Mouse (Mus musculus): ENCODE data around the gene Gm4141. TPM values are rescaled to one million over a fixed set of nuclear protein-coding genes. Genes with fewer than 3 reads are reported as not detected.

Gm4141 gene
- polyA plus RNA-seq (2012; rRNA removed) = not detected in 2 replicates

DNA sequence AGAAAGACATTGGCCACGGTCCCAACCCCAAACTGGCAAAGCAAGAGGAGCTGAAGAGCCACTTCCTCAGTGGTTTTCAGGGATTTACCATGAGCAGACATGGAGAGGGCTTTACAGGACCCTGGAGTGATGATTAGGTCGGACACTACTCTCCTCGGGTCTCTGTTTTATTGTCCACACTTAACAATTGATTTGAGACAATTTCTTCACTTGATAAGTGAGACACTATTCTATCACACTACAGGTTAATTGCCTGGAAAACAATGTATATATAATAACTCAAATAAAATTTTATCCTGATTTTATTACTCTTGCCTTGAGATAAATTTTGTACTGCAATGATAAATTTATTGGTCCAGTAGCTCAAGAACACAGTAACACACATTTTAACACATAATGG, at the start of gene Gm4141:
Gene Gm4141 (minus strand): TSS at position 101 of the 400 bp plus-strand sequence.

DNA sequence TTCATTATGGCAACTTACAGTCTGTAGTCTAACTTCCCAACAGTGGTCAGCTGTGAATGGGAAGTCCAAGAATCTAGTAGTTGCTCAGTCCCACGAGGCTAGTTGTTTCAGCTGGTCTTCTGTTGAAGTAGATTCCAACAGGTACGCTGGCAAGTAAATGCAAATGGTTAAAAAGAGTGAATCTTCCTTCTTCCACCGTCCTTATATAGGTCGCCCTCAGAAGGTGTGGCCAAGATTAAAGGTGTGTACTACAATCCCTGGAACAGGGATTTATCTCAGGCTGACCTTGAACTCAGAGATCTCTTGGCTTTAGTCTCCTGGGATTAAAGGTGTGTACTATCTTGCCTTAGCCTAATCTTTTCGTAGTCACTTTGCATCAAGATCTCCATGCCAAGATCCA, 22.9 kb upstream of the Gm4141 start, which contains the start of gene Gm4513:
Gene Gm4513 (minus strand): TSS at position 101 of the 400 bp plus-strand sequence.

DNA sequence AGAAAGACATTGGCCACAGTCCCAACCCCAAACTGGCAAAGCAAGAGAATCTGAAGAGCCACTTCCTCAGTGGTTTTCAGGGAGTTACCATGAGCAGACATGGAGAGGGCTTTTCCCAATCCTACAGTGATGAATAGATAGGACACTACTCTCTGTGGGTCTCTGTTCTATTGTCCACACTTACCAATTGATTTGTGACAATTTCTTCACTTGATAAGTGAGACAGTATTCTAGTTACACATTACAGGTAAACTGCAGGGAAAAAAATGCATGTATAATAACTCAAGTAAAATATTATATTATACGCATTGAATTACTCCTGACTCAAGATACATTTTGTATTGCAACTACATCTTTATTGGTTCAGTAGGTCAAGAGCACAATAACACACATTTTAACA, 30.4 kb downstream of the Gm4141 start, which contains the start of gene Gm5726:
Gene Gm5726 (minus strand): TSS at position 101 of the 400 bp plus-strand sequence.

DNA sequence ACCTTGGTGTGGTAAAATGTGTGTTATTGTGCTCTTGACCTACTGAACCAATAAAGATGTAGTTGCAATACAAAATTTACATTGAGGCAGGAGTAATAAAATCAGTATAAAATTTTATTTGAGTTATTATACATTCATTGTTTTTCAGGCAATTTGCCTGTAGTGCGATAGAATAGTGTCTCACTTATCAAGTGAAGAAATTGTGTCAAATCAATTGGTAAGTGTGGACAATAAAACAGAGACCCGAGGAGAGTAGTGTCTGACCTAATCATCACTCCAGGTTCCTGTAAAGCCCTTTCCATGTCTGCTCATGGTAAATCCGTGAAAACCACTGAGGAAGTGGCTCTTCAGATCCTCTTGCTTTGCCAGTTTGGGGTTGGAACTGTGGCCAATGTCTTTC, 42.5 kb downstream of the Gm4141 start, which contains the start of gene Vmn1r104:
Gene Vmn1r104 (plus strand): TSS at position 301 of the 400 bp plus-strand sequence.

Other genes starting within 250 kb of the Gm4141 start
- gene Gm4133, start 242.2 kb downstream of the Gm4141 start, polyA plus RNA-seq (2012; rRNA removed) = not detected in 2 replicates
- not detected in 2 replicates for gene Gm5728, start 200.8 kb downstream of the Gm4141 start, polyA plus RNA-seq (2012; rRNA removed)
- not detected in 2 replicates for gene Vmn1r100, start 158.3 kb downstream of the Gm4141 start, polyA plus RNA-seq (2012; rRNA removed)
- gene Vmn1r101, start 133.6 kb downstream of the Gm4141 start, polyA plus RNA-seq (2012; rRNA removed) = not detected in 2 replicates
- gene Gm10670, start 101.3 kb downstream of the Gm4141 start, polyA plus RNA-seq (2012; rRNA removed) = not detected in 2 replicates
- gene Vmn1r103, start 65.7 kb downstream of the Gm4141 start, polyA plus RNA-seq (2012; rRNA removed) = not detected in 2 replicates
- gene Vmn1r104, start 42.4 kb downstream of the Gm4141 start, polyA plus RNA-seq (2012; rRNA removed) = not detected in 2 replicates
- not detected in 2 replicates for gene Gm5726, start 30.5 kb downstream of the Gm4141 start, polyA plus RNA-seq (2012; rRNA removed)
- gene Gm4513, start 22.8 kb upstream of the Gm4141 start, polyA plus RNA-seq (2012; rRNA removed) = not detected in 2 replicates
- not detected in 2 replicates for gene Vmn1r107, start 92.7 kb upstream of the Gm4141 start, polyA plus RNA-seq (2012; rRNA removed)
- gene Vmn1r111, start 127.0 kb upstream of the Gm4141 start, polyA plus RNA-seq (2012; rRNA removed) = not detected in 2 replicates
- gene Gm10668, start 154.4 kb upstream of the Gm4141 start, polyA plus RNA-seq (2012; rRNA removed) = not detected in 2 replicates
- gene Vmn1r112, start 194.9 kb upstream of the Gm4141 start, polyA plus RNA-seq (2012; rRNA removed) = not detected in 2 replicates
- not detected in 2 replicates for gene Vmn1r113, start 211.0 kb upstream of the Gm4141 start, polyA plus RNA-seq (2012; rRNA removed)
- not detected in 2 replicates for gene Vmn1r114, start 235.9 kb upstream of the Gm4141 start, polyA plus RNA-seq (2012; rRNA removed)

Data from central nervous system, embryonic 18 days (tissue).